Mouse (Mus musculus) CH12.LX (cell line): ENCODE results near the gene Car3. TPM values are rescaled to one million over a fixed set of nuclear protein-coding genes. Genes with fewer than 3 reads are reported as not detected.

Experiments used
- DNase-seq: peaks from one replicate; pipeline ENCODE4 v3.0.0-alpha.2; 2013; ENCODE audit errors: extremely low read depth
- H3K27ac ChIP-seq: 2 replicates; pipeline ENCODE4 v1.5.1; 2012; ENCODE audit warnings: low read depth, mild to moderate bottlenecking, control low read depth, moderate library complexity; ENCODE audit not compliant: insufficient read depth
- H3K27me3 ChIP-seq: replicated peaks from 2 replicates; pipeline ENCODE3; 2012; ENCODE audit warnings: inconsistent platforms
- H3K36me3 ChIP-seq, 2 experiments: replicated peaks in 1 of 2; 2 replicates each; pipeline versions ENCODE3 to v1.6.1; 2012; ENCODE audit warnings: inconsistent platforms in 1 of 2, low read length in 1 of 2, mild to moderate bottlenecking in 1 of 2, mixed read lengths in 1 of 2, moderate library complexity in 1 of 2; ENCODE audit not compliant: control insufficient read depth in 1 of 2, insufficient read depth in 1 of 2
- H3K4me1 ChIP-seq, 2 experiments: 2 replicates each; pipeline ENCODE4 v1.6.1; 2012; ENCODE audit warnings: inconsistent platforms in 1 of 2, moderate library complexity in 1 of 2; ENCODE audit not compliant: insufficient read depth in 2 of 2, control insufficient read depth in 1 of 2
- H3K4me2 ChIP-seq: 2 replicates; pipeline ENCODE4 v1.6.1; 2012; ENCODE audit warnings: low read depth, mild to moderate bottlenecking, control low read depth; ENCODE audit not compliant: poor library complexity, insufficient read depth, severe bottlenecking
- H3K4me3 ChIP-seq, 3 experiments: fragments of 150-350 bp in 1 of 3; sonication (generic) in 1 of 3; replicated peaks in 1 of 3; 2 replicates each; pipeline versions ENCODE3 to v1.5.1; 2011 to 2012; ENCODE audit warnings: low read depth in 2 of 3, low read length in 2 of 3, mild to moderate bottlenecking in 2 of 3, moderate library complexity in 2 of 3, control low read depth in 1 of 3, improper control_type of control experiment in 1 of 3, inconsistent platforms in 1 of 3, mixed read lengths in 1 of 3; ENCODE audit not compliant: poor library complexity in 1 of 3
- H3K79me2 ChIP-seq: replicated peaks from 2 replicates; pipeline ENCODE4 v1.6.1; 2012; ENCODE audit warnings: mild to moderate bottlenecking, moderate library complexity; ENCODE audit not compliant: control insufficient read depth, poor library complexity, insufficient read depth, severe bottlenecking; ENCODE audit errors: extremely low read depth
- H3K9ac ChIP-seq: 2 replicates; pipeline ENCODE4 v1.6.1; 2012; ENCODE audit warnings: low read depth, mild to moderate bottlenecking, control low read depth, moderate library complexity; ENCODE audit not compliant: insufficient read depth
- H3K9me3 ChIP-seq: replicated peaks from 2 replicates; pipeline ENCODE3; 2012; ENCODE audit warnings: low read length, inconsistent platforms, mixed read lengths
- BHLHE40 ChIP-seq: IDR thresholded peaks from 2 replicates; pipeline ENCODE4 v1.6.1; 2011; ENCODE audit warnings: mild to moderate bottlenecking, low read depth, low read length, improper control_type of control experiment
- CHD2 ChIP-seq: IDR thresholded peaks from 2 replicates; pipeline ENCODE4 v1.6.1; 2011; ENCODE audit warnings: low read length, improper control_type of control experiment
- CTCF ChIP-seq, 2 experiments: IDR thresholded peaks in 1 of 2; conservative IDR thresholded peaks in 1 of 2; 2 replicates each; pipeline ENCODE4 v1.5.1; 2011 to 2012; ENCODE audit warnings: low read depth in 2 of 2, low read length in 2 of 2, improper control_type of control experiment in 1 of 2, inconsistent platforms in 1 of 2, mild to moderate bottlenecking in 1 of 2, moderate library complexity in 1 of 2
- EP300 ChIP-seq: IDR thresholded peaks from 2 replicates; pipeline ENCODE4 v1.6.1; 2011; ENCODE audit warnings: low read length, improper control_type of control experiment
- ETS1 ChIP-seq: conservative IDR thresholded peaks from 2 replicates; pipeline ENCODE4 v1.6.1; 2012; ENCODE audit warnings: low read depth, mild to moderate bottlenecking, inconsistent platforms, low read length, improper control_type of control experiment, moderate library complexity
- IRF4 ChIP-seq: IDR thresholded peaks from 2 replicates; pipeline ENCODE4 v1.6.1; 2014; ENCODE audit warnings: low read depth, mild to moderate bottlenecking, inconsistent platforms, low read length, improper control_type of control experiment
- JUN ChIP-seq: IDR thresholded peaks from 2 replicates; pipeline ENCODE4 v1.6.1; 2011; ENCODE audit warnings: low read depth, mild to moderate bottlenecking, low read length, improper control_type of control experiment, moderate library complexity; ENCODE audit not compliant: insufficient read depth
- KAT2A ChIP-seq: IDR thresholded peaks from 2 replicates; pipeline ENCODE4 v1.6.1; 2012; ENCODE audit warnings: low read length, improper control_type of control experiment, inconsistent platforms; ENCODE audit not compliant: insufficient replicate concordance
- MAFK ChIP-seq: IDR thresholded peaks from 2 replicates; pipeline ENCODE4 v1.6.1; 2011; ENCODE audit warnings: low read length, improper control_type of control experiment; ENCODE audit not compliant: insufficient replicate concordance
- MXI1 ChIP-seq: IDR thresholded peaks from 2 replicates; pipeline ENCODE4 v1.6.1; 2011; ENCODE audit warnings: mild to moderate bottlenecking, low read depth, low read length, improper control_type of control experiment
- MYC ChIP-seq: IDR thresholded peaks from 2 replicates; pipeline ENCODE4 v1.6.1; 2011; ENCODE audit warnings: low read depth, mild to moderate bottlenecking, improper control_type of control experiment, low read length
- PAX5 ChIP-seq: IDR thresholded peaks from 2 replicates; pipeline ENCODE4 v1.6.1; 2012; ENCODE audit warnings: low read length, inconsistent platforms, mixed read lengths
- SIN3A ChIP-seq: IDR thresholded peaks from 2 replicates; pipeline ENCODE4 v1.6.1; 2012; ENCODE audit warnings: low read length, improper control_type of control experiment, inconsistent platforms
- TCF12 ChIP-seq: IDR thresholded peaks from 2 replicates; pipeline ENCODE4 v1.6.1; 2014; ENCODE audit warnings: low read depth, mild to moderate bottlenecking, inconsistent platforms, low read length, improper control_type of control experiment
- UBTF ChIP-seq: IDR thresholded peaks from 2 replicates; pipeline ENCODE4 v1.6.1; 2012; ENCODE audit warnings: low read depth, mild to moderate bottlenecking, inconsistent platforms, low read length, improper control_type of control experiment, moderate library complexity
- USF1 ChIP-seq: IDR thresholded peaks from 2 replicates; pipeline ENCODE4 v1.6.1; 2014; ENCODE audit warnings: low read depth, mild to moderate bottlenecking, inconsistent platforms, low read length, improper control_type of control experiment
- dilution Hi-C: fragments of 300-500 bp; cut with MboI; formaldehyde crosslinking; loops from 2 replicates; pipeline ENCODE4 v1.14.3; 2020; ENCODE audit warnings: low sequenced_read_pairs; ENCODE audit not compliant: extremely low pct_unique_long_range_greater_than_20kb, extremely low pct_ligation_motif_present
- in situ Hi-C: fragments of 300-500 bp; cut with MboI; formaldehyde crosslinking; loops from 3 replicates; pipeline ENCODE4 v1.14.3; 2019; ENCODE audit warnings: low sequenced_read_pairs, low pct_ligation_motif_present, low pct_unique_long_range_greater_than_20kb, mixed read lengths
- polyA plus RNA-seq: library from polyadenylated mRNA; unstranded; fragments of >175 nt; gene quantifications from 2 replicates; pipeline ENCODE4 v1.2.1, GENCODE M21; 2012; ENCODE audit warnings: low read depth; ENCODE audit not compliant: insufficient read length
- total RNA-seq, 2 experiments: library from RNA; depleted of rRNA; stranded (reverse); fragments of 300-350 nt in 1 of 2; fragments of >200 nt in 1 of 2; gene quantifications; 2 replicates each; pipeline ENCODE4 v1.2.3; 2012 to 2014

Gene Car3
- total and polyA plus RNA-seq, 3 experiments, result 0.27 to 0.97 TPM; not detected in 1

DNA sequence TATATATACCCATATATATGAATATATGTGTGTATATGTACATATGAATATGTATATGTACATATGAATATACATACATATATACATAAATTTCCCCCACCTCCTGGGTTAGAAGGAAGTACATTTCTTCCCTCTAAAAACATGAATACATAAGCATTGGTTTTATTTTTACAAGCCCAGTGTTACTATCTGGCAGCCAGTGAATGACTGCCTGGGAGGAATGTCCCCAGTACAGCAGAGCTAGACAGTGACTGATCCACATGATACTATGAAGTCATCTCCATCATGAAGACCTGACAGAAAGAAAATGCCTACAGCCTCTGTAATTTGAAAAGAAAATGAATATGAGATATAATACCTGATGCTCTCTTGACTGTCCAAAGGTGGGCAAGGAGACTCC is 21.5 kb downstream of the Car3 start:
- no peaks in the 10 kb centered on the region for H3K36me3 ChIP-seq
- dilution Hi-C loops (no loop called here), in situ Hi-C loops (loop anchor here (25.0 kb wide), 1 partner anchor 177 kb away; no protein-coding TSS in a partner anchor)
- H3K27me3 ChIP-seq, result no peaks in the 10 kb centered on the region
- no peak for TF ChIP-seq MYC
- no peak for TF ChIP-seq KAT2A
- no peak for TF ChIP-seq JUN
- no peak for TF ChIP-seq UBTF
- no peak for TF ChIP-seq TCF12
- no peak for TF ChIP-seq CTCF (conservative IDR thresholded peaks at IDR 0.05 in 1 of 2, IDR thresholded peaks at IDR 0.05 in 1 of 2; ENCODE audit: low read depth in 2 of 2, low read length in 2 of 2)
- no peak for TF ChIP-seq BHLHE40
- no peak for TF ChIP-seq ETS1
- no peak for TF ChIP-seq MXI1
- no peak for TF ChIP-seq EP300
- no peak for TF ChIP-seq CHD2
- TF ChIP-seq USF1, result no peak
- TF ChIP-seq MAFK, result no peak
- TF ChIP-seq SIN3A, result no peak
- no peak for TF ChIP-seq IRF4
- H3K79me2 ChIP-seq, result no peaks in the 10 kb centered on the region
- peaks cover 10% of the 10 kb centered on the region for H3K9me3 ChIP-seq
- H3K27ac ChIP-seq, result no peak overlapping the region
- H3K9ac ChIP-seq, result no peak overlapping the region
- no peak overlapping the region for H3K4me3 ChIP-seq
- no peak overlapping the region for H3K4me2 ChIP-seq
- H3K4me1 ChIP-seq, result peaks cover 5 to 20% of the 10 kb centered on the region in 2 experiments
- no peak for DNase-seq

DNA sequence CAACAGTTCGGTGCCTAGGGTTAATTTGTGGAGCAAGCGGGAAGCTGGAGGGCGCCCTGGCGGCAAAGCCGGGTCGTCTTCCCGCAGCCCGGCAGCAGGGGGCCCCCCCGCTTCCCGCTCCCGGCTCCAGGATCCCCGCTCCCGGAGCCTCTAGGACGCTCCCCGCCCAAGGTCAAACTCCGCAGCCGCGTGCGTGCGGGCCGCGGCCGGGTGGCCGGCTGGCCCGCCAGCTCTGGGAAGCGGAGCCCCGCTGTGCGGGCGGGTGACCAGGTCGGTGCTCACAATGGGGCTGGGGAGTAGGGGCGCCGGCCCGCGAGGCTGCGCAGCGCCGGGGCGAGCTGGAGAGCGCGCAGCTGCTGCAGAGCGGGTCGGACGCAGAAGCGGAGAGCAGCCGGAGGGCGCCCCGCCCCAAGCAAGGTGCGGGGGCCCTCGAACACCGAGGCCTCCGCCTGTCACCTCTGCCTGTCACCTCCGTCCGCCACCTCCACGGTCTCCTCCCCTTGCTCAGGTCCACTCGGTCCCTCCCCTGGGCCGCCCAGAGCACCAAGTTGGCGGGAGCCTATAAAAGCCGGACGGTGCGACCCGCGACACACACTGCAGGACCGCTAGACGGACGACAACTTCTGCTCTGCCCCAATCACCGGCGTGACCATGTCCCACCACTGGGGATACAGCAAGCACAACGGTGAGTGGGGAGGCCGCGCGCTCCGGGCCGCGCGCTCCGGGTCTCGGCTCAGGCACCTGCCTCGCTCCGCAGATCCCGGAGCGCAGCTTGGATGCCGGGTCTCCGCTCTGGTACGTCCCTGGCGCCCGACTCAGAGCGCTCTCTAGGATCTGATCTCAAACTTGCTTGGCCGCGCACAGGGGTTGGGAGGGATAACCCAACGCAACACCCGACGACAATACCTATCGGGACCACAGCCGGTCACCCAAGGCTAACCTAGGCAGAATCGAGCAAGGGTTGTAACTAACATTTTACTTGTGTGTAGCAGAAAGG is 23.1 kb downstream of the Car3 start, which contains the start of gene Car2:
TSS of gene Car2 (plus strand) at position 172 of the 997 bp plus-strand sequence.
- Histone ChIP-seq H3K36me3 (no peaks in the 10 kb centered on the region), H3K27ac (no peak within 1 kb of the TSS)

More for the DNA sequence above, 23.1 kb downstream of the Car3 start, which contains the start of gene Car2:
- Histone ChIP-seq H3K4me3 (no peak within 1 kb of the TSS), H3K27me3 (no peaks in the 10 kb centered on the region), H3K4me2 (no peak within 1 kb of the TSS), H3K4me1 (peaks cover 0 to 9% of the 10 kb centered on the region in 2 experiments; a peak in 2 of 4 replicates), H3K79me2 (no peaks in the 10 kb centered on the region), H3K9me3 (peaks cover 10% of the 10 kb centered on the region)
- dilution Hi-C loops, result no loop called here
- in situ Hi-C loops, result loop anchor here (25.0 kb wide), 1 partner anchor 176 kb away; no protein-coding TSS in a partner anchor
- DNase-seq, result no peak
- TF ChIP-seq USF1, result no peak
- no peak for TF ChIP-seq SIN3A
- no peak for TF ChIP-seq PAX5
- TF ChIP-seq, all 38 proteins: peak for 0
- no peak within 1 kb of the TSS for H3K9ac ChIP-seq
